Mouse (Mus musculus): ENCODE measurements at regions not wholly inside any gene's neighbourhood (a gene's known extent, or its start where the extent isn't known, plus 50 kb on each side); places are given as distances from the start of the nearest gene placed in this dataset.
A peak's percentile ranks its signal among the peaks of the same experiment; 100 is the strongest.
"Not testable (repeated sequence)": the region's sequence is repeated elsewhere in the genome, so short reads cannot be mapped to it uniquely, and the experiment has no call there.

- no peaks in the 10 kb centered on the region for H3K36me3 ChIP-seq (replicated peaks; ENCODE audit: control insufficient read depth, insufficient read depth, low read length)
- H3K9ac ChIP-seq (replicated peaks; ENCODE audit: low read depth, low read length), result no peak overlapping the region
- H3K4me2 ChIP-seq (ENCODE audit: low read depth, low read length), result no peak overlapping the region
- H3K9me3 ChIP-seq (replicated peaks; ENCODE audit: control insufficient read depth, low read length), result no peaks in the 10 kb centered on the region
- no peak for DNase-seq (ENCODE audit: low spot score)
- WGBS, result 70% methylated on average over 1 of the region's 1 CpGs
- no peak overlapping the region for H3K4me3 ChIP-seq (ENCODE audit: low read depth, low read length)
- no peaks in the 10 kb centered on the region for H3K27me3 ChIP-seq (ENCODE audit: control insufficient read depth, insufficient read depth, low read length)
- no peak for ATAC-seq (ENCODE audit: insufficient read depth, low read depth)
- no peak overlapping the region for H3K27ac ChIP-seq (ENCODE audit: low read depth)
- TF ChIP-seq EP300 (IDR thresholded peaks at IDR 0.05; ENCODE audit: low read depth) (no peak), CTCF (IDR thresholded peaks at IDR 0.05; ENCODE audit: low read depth) (no peak)
- no peaks in the 10 kb centered on the region for H3K4me1 ChIP-seq (ENCODE audit: control insufficient read depth, insufficient read depth)
Observed at GRCm38 (mm10) chr1:12092564-12093504, 678.9 kb downstream of the A830018L16Rik start.

GRCm38 (mm10) chr1:12115041-12115828 lies 701.3 kb downstream of the A830018L16Rik start:
- no peak for ATAC-seq (ENCODE audit: insufficient read depth, low read depth)

GRCm38 (mm10) chr1:12117083-12117482 lies 703.2 kb downstream of the A830018L16Rik start:
- Histone ChIP-seq H3K9ac (replicated peaks; ENCODE audit: low read depth, low read length) (no peak overlapping the region), H3K4me1 (ENCODE audit: control insufficient read depth, insufficient read depth) (0 out of 2 replicates have a peak, but pooled peaks cover 9% of the 10 kb centered on the region), H3K4me2 (ENCODE audit: low read depth, low read length) (no peak overlapping the region), H3K4me3 (ENCODE audit: low read depth, low read length) (no peak overlapping the region), H3K36me3 (replicated peaks; ENCODE audit: control insufficient read depth, insufficient read depth, low read length) (no peaks in the 10 kb centered on the region), H3K27ac (ENCODE audit: low read depth) (no peak overlapping the region), H3K9me3 (replicated peaks; ENCODE audit: control insufficient read depth, low read length) (no peaks in the 10 kb centered on the region), H3K27me3 (ENCODE audit: control insufficient read depth, insufficient read depth, low read length) (no peaks in the 10 kb centered on the region)
- DNase-seq (ENCODE audit: low spot score) (no peak), ATAC-seq (ENCODE audit: insufficient read depth, low read depth) (no peak)
- 71% methylated on average over 4 of the region's 4 CpGs for WGBS
- TF ChIP-seq EP300 (IDR thresholded peaks at IDR 0.05; ENCODE audit: low read depth) (no peak), CTCF (IDR thresholded peaks at IDR 0.05; ENCODE audit: low read depth) (no peak)

More at GRCm38 (mm10) chr1:12115041-12115828, 701.3 kb downstream of the A830018L16Rik start:
- DNase-seq (ENCODE audit: low spot score), result no peak
- no peak overlapping the region for H3K4me2 ChIP-seq (ENCODE audit: low read depth, low read length)
- no peak for TF ChIP-seq CTCF (IDR thresholded peaks at IDR 0.05; ENCODE audit: low read depth)
- no peak for TF ChIP-seq EP300 (IDR thresholded peaks at IDR 0.05; ENCODE audit: low read depth)
- no peaks in the 10 kb centered on the region for H3K36me3 ChIP-seq (replicated peaks; ENCODE audit: control insufficient read depth, insufficient read depth, low read length)
- H3K27ac ChIP-seq (ENCODE audit: low read depth), result no peak overlapping the region
- no peaks in the 10 kb centered on the region for H3K27me3 ChIP-seq (ENCODE audit: control insufficient read depth, insufficient read depth, low read length)
- no peaks in the 10 kb centered on the region for H3K4me1 ChIP-seq (ENCODE audit: control insufficient read depth, insufficient read depth)
- no peak overlapping the region for H3K4me3 ChIP-seq (ENCODE audit: low read depth, low read length)
- H3K9me3 ChIP-seq (replicated peaks; ENCODE audit: control insufficient read depth, low read length), result no peaks in the 10 kb centered on the region
- no peak overlapping the region for H3K9ac ChIP-seq (replicated peaks; ENCODE audit: low read depth, low read length)

- ATAC-seq (ENCODE audit: insufficient read depth, low read depth) (no peak), DNase-seq (ENCODE audit: low spot score) (peak; percentile 13)
- WGBS, result 35% methylated on average over 7 of the region's 7 CpGs
- H3K4me3 ChIP-seq (ENCODE audit: low read depth, low read length), result no peak overlapping the region
- no peak overlapping the region for H3K9ac ChIP-seq (replicated peaks; ENCODE audit: low read depth, low read length)
- TF ChIP-seq EP300 (IDR thresholded peaks at IDR 0.05; ENCODE audit: low read depth), result no peak
- TF ChIP-seq CTCF (IDR thresholded peaks at IDR 0.05; ENCODE audit: low read depth), result no peak
- H3K9me3 ChIP-seq (replicated peaks; ENCODE audit: control insufficient read depth, low read length), result no peaks in the 10 kb centered on the region
- H3K27me3 ChIP-seq (ENCODE audit: control insufficient read depth, insufficient read depth, low read length), result no peaks in the 10 kb centered on the region
- H3K4me2 ChIP-seq (ENCODE audit: low read depth, low read length), result no peak overlapping the region
- 0 out of 2 replicates have a peak, but pooled peaks cover 9% of the 10 kb centered on the region for H3K4me1 ChIP-seq (ENCODE audit: control insufficient read depth, insufficient read depth)
- H3K27ac ChIP-seq (ENCODE audit: low read depth), result no peak overlapping the region
- no peaks in the 10 kb centered on the region for H3K36me3 ChIP-seq (replicated peaks; ENCODE audit: control insufficient read depth, insufficient read depth, low read length)
Observed at GRCm38 (mm10) chr1:12120926-12121325, 707.0 kb downstream of the A830018L16Rik start.

- H3K9ac ChIP-seq (replicated peaks; ENCODE audit: low read depth, low read length); DNase-seq (ENCODE audit: low spot score); H3K9me3 ChIP-seq (replicated peaks; ENCODE audit: control insufficient read depth, low read length); H3K27ac ChIP-seq (ENCODE audit: low read depth); H3K4me3 ChIP-seq (ENCODE audit: low read depth, low read length); H3K4me2 ChIP-seq (ENCODE audit: low read depth, low read length); H3K4me1 ChIP-seq (ENCODE audit: control insufficient read depth, insufficient read depth); H3K36me3 ChIP-seq (replicated peaks; ENCODE audit: control insufficient read depth, insufficient read depth, low read length); H3K27me3 ChIP-seq (ENCODE audit: control insufficient read depth, insufficient read depth, low read length): not testable (repeated sequence)
- 24% methylated on average over 2 of the region's 2 CpGs for WGBS
- ATAC-seq (ENCODE audit: insufficient read depth, low read depth), result 0 out of 2 replicates have a peak, but pooled peaks have one; percentile 27
Observed at GRCm38 (mm10) chr1:12126611-12127010, 712.7 kb downstream of the A830018L16Rik start.

All from heart, postnatal 0 days (tissue).